Mouse (Mus musculus) small intestine, adult 2 months (tissue): ENCODE results near the gene Clec16a.
A peak's percentile ranks its signal among the peaks of the same experiment; 100 is the strongest.

Source experiments
- CTCF ChIP-seq: fragments of 200-500 bp; IDR thresholded peaks from 2 replicates; pipeline ENCODE4 v1.5.1; 2012; ENCODE audit warnings: low read depth, mild to moderate bottlenecking, control low read depth, inconsistent platforms, low read length, moderate library complexity, mixed read lengths; ENCODE audit not compliant: insufficient replicate concordance, insufficient read length; ENCODE audit errors: extremely low read depth
- POLR2A ChIP-seq: fragments of 200-500 bp; IDR thresholded peaks from 2 replicates; pipeline ENCODE4 v1.6.1; 2012; ENCODE audit warnings: low read depth, mild to moderate bottlenecking, control low read depth, inconsistent platforms, low read length, moderate library complexity

DNA sequence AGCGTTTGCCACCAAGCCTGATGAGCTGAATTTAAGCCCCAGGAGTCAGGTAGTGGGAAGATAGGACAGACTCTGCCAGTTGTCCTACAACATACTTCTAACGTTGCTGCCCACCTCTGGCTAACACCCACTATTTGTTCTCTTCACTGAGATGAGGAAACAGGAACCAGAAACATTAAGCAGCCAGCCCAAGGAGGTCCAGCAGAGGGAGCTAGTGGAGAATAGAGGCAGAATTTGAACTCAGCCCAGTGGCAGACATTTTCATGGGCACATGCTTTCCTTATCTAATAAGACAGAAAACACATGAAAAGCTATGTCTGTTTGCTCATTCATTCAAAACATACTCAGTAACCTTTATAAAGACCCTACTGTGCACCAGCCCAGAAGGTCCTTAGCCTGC lies 42.1 kb upstream of the Clec16a start:
- peak; percentile 29; the same call in 1 of the 2 replicates for TF ChIP-seq CTCF
- no peak for TF ChIP-seq POLR2A
